Mouse (Mus musculus) adipocyte (in vitro differentiated cells): Measurements from ENCODE around the gene Tmem25.
"Not testable (repeated sequence)": the region's sequence is repeated elsewhere in the genome, so short reads cannot be mapped to it uniquely, and the experiment has no call there.

Source experiments
- DNase-seq: peaks from one replicate; pipeline ENCODE4 v3.0.0-alpha.2; 2016; ENCODE audit warnings: low spot score

Tmem25 gene

GRCm38 (mm10) chr9:44772750-44773651, 26.1 kb downstream of the Tmem25 start:
- peak; percentile 95 for DNase-seq

- DNase-seq = no peak
Measured at GRCm38 (mm10) chr9:44772392-44772749, 26.7 kb downstream of the Tmem25 start.

- no peak for DNase-seq
Measured at GRCm38 (mm10) chr9:44771376-44771775, 27.7 kb downstream of the Tmem25 start.

- not testable (repeated sequence) for DNase-seq
Measured at GRCm38 (mm10) chr9:44768029-44768394, 31.1 kb downstream of the Tmem25 start.

GRCm38 (mm10) chr9:44767101-44768028, 31.7 kb downstream of the Tmem25 start, which contains the start of the genes Arcn1 and Ift46:
Gene Arcn1, minus strand, starts transcription at chr9:44767845.
Gene Ift46, plus strand, starts transcription at chr9:44767908.
- peak; percentile 90 for DNase-seq

GRCm38 (mm10) chr9:44760873-44761272, 38.2 kb downstream of the Tmem25 start:
- DNase-seq = no peak

GRCm38 (mm10) chr9:44748473-44748872, 50.6 kb downstream of the Tmem25 start:
- DNase-seq = peak; percentile 65

DNA sequence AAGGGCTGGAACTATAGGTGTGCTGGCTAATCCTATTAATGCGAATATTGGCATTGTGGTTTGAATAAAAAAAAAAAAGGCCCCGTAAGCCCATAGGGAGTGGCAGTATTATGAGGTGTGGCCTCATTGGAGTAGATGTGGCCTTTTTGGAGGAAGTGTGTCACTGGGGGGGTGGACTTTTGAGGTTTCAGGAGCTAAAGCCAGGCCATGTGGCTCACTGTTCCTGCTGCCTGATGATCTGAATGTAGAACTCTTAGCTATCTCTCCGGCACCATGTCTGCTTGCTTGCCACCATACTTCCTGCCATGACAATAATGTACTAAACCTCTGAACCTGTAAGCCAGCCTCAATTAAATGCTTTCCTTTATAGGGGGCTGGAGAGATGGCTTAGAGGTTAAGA, 51.8 kb downstream of the Tmem25 start:
- DNase-seq = no peak

- DNase-seq = no peak
Measured at GRCm38 (mm10) chr9:44746666-44747065, 52.4 kb downstream of the Tmem25 start.

DNA sequence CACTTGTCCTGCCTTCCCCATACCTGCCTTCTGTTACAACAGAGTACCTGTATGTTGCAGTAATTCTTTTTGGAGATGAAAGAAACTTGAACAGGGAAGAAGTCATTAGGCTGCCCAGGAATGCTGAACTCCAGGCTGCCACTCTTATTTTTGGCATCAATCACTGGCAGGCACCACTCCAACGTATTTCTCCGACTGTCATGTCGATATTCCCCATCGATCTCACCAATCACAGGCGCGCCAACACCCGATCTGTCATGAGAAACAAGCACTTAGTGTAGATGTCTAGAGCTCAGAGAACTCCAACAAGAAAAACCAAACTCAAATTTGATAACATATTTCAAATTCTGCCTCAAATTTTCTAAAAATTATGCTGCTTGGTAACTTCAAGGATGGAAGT, 53.7 kb downstream of the Tmem25 start:
- DNase-seq = no peak
